Mouse (Mus musculus) ES-E14 (cell line): ENCODE results near the gene Dand5. TPM values are rescaled to one million over a fixed set of nuclear protein-coding genes. Genes with fewer than 3 reads are reported as not detected.

ENCODE experiments used
- DNase-seq: peaks from one replicate; pipeline ENCODE4 v3.0.0-alpha.2; 2013; ENCODE audit warnings: low read depth, low spot score
- H3K27ac ChIP-seq: 2 replicates; pipeline ENCODE4 v1.5.1; 2012; ENCODE audit warnings: low read depth, mild to moderate bottlenecking, low read length, moderate library complexity, mixed read lengths; ENCODE audit not compliant: poor library complexity, insufficient read depth, severe bottlenecking
- H3K36me3 ChIP-seq: 2 replicates; pipeline ENCODE4 v1.6.1; 2012; ENCODE audit warnings: mild to moderate bottlenecking, low read length, moderate library complexity, mixed read lengths; ENCODE audit not compliant: control insufficient read depth, poor library complexity, insufficient read depth, severe bottlenecking
- H3K4me1 ChIP-seq, 2 experiments: fragments of 150-350 bp in 1 of 2; sonication (generic) in 1 of 2; 2 replicates each; pipeline ENCODE4 v1.6.1; 2012; ENCODE audit warnings: low read length in 2 of 2, mild to moderate bottlenecking in 1 of 2, mixed read lengths in 1 of 2; ENCODE audit not compliant: control insufficient read depth in 2 of 2, insufficient read depth in 2 of 2, poor library complexity in 1 of 2
- H3K4me3 ChIP-seq, 2 experiments: fragments of 150-350 bp in 1 of 2; sonication (generic) in 1 of 2; 2 replicates each; pipeline ENCODE4 v1.5.1; 2012; ENCODE audit warnings: low read length in 2 of 2, low read depth in 1 of 2, mild to moderate bottlenecking in 1 of 2, mixed read lengths in 1 of 2; ENCODE audit not compliant: insufficient read depth in 1 of 2, poor library complexity in 1 of 2, severe bottlenecking in 1 of 2
- H3K9ac ChIP-seq: 2 replicates; pipeline ENCODE4 v1.6.1; 2012; ENCODE audit warnings: low read depth, mild to moderate bottlenecking, low read length, mixed read lengths; ENCODE audit not compliant: poor library complexity, insufficient read depth, severe bottlenecking
- H3K9me3 ChIP-seq: fragments of 150-350 bp; sonication (generic); 2 replicates; pipeline ENCODE4 v1.6.1; 2012; ENCODE audit warnings: low read depth, mild to moderate bottlenecking, low read length; ENCODE audit not compliant: control insufficient read depth, insufficient read depth
- CHD2 ChIP-seq: IDR thresholded peaks from 2 replicates; pipeline ENCODE4 v1.6.1; 2014; ENCODE audit warnings: mild to moderate bottlenecking, low read depth, low read length, inconsistent platforms
- HCFC1 ChIP-seq: IDR thresholded peaks from 2 replicates; pipeline ENCODE4 v1.6.1; 2012; ENCODE audit warnings: low read length, inconsistent platforms, borderline replicate concordance; ENCODE audit not compliant: insufficient read depth
- MAFK ChIP-seq: IDR thresholded peaks from 2 replicates; pipeline ENCODE4 v1.6.1; 2014; ENCODE audit warnings: mild to moderate bottlenecking, low read depth, low read length, inconsistent platforms; ENCODE audit not compliant: insufficient read depth
- ZC3H11A ChIP-seq: IDR thresholded peaks from 2 replicates; pipeline ENCODE4 v1.6.1; 2012; ENCODE audit warnings: low read depth, mild to moderate bottlenecking, inconsistent platforms, low read length, borderline replicate concordance
- ZNF384 ChIP-seq: IDR thresholded peaks from 2 replicates; pipeline ENCODE4 v1.6.1; 2012; ENCODE audit warnings: low read depth, low read length, inconsistent platforms
- in situ Hi-C, 2 experiments: fragments of 600-800 bp; cut with MboI; formaldehyde crosslinking; loops; one replicate each; pipeline ENCODE4 v1.15.1; 2025; ENCODE audit warnings: low sequenced_read_pairs in 2 of 2, inconsistent platforms in 1 of 2; ENCODE audit not compliant: unreplicated experiment in 2 of 2
- total RNA-seq: library from RNA; depleted of rRNA; stranded (reverse); fragments of 300-350 nt; gene quantifications from 2 replicates; pipeline ENCODE4 v1.2.3, GENCODE M21; 2012

Gene Dand5
- total RNA-seq, 1 experiment: 1.4 TPM

DNA sequence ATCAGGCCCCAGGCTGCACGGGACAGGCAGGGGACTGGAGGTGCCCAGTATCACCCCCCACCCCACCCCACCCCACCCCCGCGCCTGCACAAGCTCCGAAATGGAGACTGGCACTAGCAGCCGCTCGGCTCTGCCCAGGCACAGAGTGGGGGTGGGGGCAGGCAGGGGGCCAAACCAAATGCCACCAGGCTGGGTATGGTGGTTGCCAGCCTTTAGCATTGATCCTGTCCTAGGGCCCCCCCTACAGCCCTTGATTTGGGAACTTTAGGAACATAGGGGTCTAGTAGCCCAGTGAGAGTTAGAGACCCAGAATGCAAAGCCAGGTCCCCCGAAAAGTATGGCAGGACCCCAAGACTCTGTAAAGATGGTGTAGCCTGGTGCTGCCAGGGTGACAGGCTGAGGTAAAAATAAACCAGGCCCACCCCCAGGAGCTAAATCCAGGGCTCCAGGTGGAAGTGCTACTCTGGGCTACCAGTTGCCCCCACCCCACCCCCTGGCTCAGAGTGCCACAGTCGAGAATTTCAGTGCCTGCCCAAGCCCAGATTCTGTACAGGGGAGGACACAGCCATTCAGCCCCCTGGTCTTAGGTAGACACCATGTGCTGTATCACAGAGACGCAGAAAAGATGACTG lies 32.7 kb downstream of the Dand5 start:
- no peak overlapping the region for H3K4me3 ChIP-seq
- H3K4me1 ChIP-seq: peaks cover 0 to 3% of the 10 kb centered on the region in 2 experiments; a peak in 1 of 4 replicates
- TF ChIP-seq HCFC1 (no peak), ZC3H11A (no peak), ZNF384 (no peak), CHD2 (no peak), MAFK (no peak)
- H3K36me3 ChIP-seq: no peaks in the 10 kb centered on the region
- H3K9me3 ChIP-seq: no peaks in the 10 kb centered on the region
- no peak overlapping the region for H3K27ac ChIP-seq
- in situ Hi-C loops: no loop called here
- DNase-seq: no peak
- no peak overlapping the region for H3K9ac ChIP-seq

DNA sequence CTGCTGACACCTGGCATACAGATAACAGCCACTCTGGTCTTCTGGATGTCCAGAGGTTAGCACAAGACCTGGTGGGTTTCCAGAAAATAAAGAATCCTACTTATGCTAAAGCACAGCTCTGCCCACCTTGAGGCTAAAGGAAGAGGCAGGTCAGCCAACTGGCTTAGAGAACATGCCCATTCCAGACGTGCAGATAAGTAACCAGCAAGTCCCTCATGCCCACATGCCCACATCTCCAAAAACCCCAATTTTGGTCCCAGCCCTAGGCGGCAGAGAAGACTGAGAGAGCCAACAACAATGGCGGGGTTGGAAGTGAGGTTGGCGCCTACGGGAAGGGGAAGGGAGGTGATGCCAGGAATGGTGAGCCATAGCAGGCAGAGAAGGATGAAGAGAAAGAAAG lies 33.3 kb downstream of the Dand5 start:
- no peak for DNase-seq
- TF ChIP-seq MAFK: no peak
- TF ChIP-seq ZC3H11A: no peak
- no peak for TF ChIP-seq CHD2
- TF ChIP-seq ZNF384: no peak
- no peak for TF ChIP-seq HCFC1
- Histone ChIP-seq H3K9me3 (no peaks in the 10 kb centered on the region), H3K36me3 (no peaks in the 10 kb centered on the region), H3K9ac (no peak overlapping the region), H3K27ac (no peak overlapping the region), H3K4me3 (no peak overlapping the region), H3K4me1 (peaks cover 0 to 5% of the 10 kb centered on the region in 2 experiments; a peak in 1 of 4 replicates)
- in situ Hi-C loops: no loop called here

DNA sequence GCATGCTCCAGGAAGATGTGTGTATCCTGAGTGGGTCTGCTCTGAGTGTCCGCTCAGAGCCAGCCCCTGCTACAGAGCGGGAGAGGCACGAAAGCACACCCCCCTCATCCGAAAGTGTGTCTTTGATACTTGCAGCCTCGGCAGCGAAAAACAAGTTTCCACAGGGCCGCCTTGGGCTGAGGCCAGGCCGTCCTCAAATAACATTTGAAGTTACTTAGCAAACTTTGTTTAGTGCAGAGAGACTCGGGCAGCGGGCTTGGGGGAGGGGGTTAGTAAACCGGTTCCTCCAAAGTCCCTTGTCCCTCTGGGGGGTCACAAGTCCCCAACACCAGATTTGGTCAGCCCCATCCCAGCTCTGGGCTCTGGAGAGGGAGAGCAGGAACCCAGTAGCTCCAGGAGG lies 33.7 kb downstream of the Dand5 start:
- Histone ChIP-seq H3K9ac (no peak overlapping the region), H3K4me3 (no peak overlapping the region), H3K9me3 (no peaks in the 10 kb centered on the region), H3K27ac (no peak overlapping the region), H3K4me1 (peaks cover 0 to 6% of the 10 kb centered on the region in 2 experiments; a peak in 1 of 4 replicates), H3K36me3 (no peaks in the 10 kb centered on the region)
- no peak for DNase-seq
- TF ChIP-seq ZNF384 (no peak), CHD2 (no peak), ZC3H11A (no peak), MAFK (no peak), HCFC1 (no peak)
- in situ Hi-C loops: no loop called here

DNA sequence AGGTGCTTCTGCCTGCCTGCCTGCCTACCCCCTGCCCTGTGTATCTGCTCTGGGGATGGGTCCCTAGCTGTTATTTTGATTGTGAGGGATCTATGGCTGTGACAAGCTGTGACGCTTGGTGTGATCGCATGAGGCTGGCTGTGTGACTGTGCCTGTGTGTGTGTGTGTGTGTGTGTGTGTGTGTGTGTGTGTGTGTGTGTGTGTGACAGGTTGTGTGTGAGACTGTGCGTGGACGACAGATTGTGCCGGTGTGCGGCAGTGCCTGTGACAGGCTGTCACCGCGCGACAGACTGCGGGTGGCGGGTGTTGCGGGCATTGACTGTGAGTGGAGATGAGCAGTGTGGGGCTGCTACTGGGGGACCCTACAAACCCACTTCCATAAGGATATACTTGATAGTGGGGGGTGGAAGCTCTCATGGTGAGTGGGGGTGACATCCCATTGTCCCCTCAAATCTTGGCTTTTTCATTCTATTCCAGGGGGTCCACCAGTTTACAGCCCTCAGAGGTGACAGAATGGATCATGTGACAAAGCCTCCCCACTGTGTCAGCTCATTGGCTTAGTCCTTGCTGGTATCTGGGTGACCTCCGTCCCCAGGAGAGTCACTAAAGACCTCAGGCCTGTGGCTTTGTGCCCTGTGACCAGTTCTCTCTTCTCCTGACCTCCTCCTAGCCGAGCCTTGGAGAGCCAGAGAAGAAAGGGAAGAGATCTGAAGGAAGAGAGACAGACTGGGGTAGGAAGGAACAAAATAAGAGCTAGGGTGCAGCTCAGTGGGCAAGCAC lies 34.9 kb downstream of the Dand5 start:
- H3K9ac ChIP-seq: no peak overlapping the region
- H3K4me1 ChIP-seq: peaks cover 0 to 6% of the 10 kb centered on the region in 2 experiments; a peak in 1 of 4 replicates
- no peak overlapping the region for H3K27ac ChIP-seq
- DNase-seq: no peak
- H3K4me3 ChIP-seq: no peak overlapping the region
- in situ Hi-C loops: no loop called here
- no peak for TF ChIP-seq ZC3H11A
- TF ChIP-seq CHD2: no peak
- TF ChIP-seq ZNF384: no peak
- TF ChIP-seq HCFC1: no peak
- no peak for TF ChIP-seq MAFK
- no peaks in the 10 kb centered on the region for H3K9me3 ChIP-seq
- H3K36me3 ChIP-seq: no peaks in the 10 kb centered on the region
